Mouse (Mus musculus): Measurements from ENCODE around the gene Lat. TPM values are rescaled to one million over a fixed set of nuclear protein-coding genes. Genes with fewer than 3 reads are reported as not detected.

The Lat gene
- polyA plus RNA-seq, 1 experiment, result 74.0 TPM

GRCm38 (mm10) chr7:126377278-126378158, 8.1 kb upstream of the Lat start, which contains the start of gene Spns1:
Gene Spns1, minus strand, starts transcription at chr7:126377450.
- Histone ChIP-seq H3K4me3 (replicated peaks; ENCODE audit: control insufficient read depth, low read depth, low read length) (peak within 1 kb of the TSS; percentile 77), H3K27ac (ENCODE audit: control insufficient read depth, insufficient read depth, low read depth, low read length, poor library complexity) (peak within 1 kb of the TSS; percentile 0; the same call in 1 of the 2 replicates), H3K4me1 (ENCODE audit: control insufficient read depth, insufficient read depth, low read length) (peaks cover 2% of the 10 kb centered on the region)
- TF ChIP-seq POLR2A (IDR thresholded peaks at IDR 0.05; ENCODE audit: borderline replicate concordance, control insufficient read depth, low read depth, low read length), result peak; percentile 87
- peak; percentile 72 for TF ChIP-seq CTCF (IDR thresholded peaks at IDR 0.05; ENCODE audit: control insufficient read depth, insufficient read depth, low read length)
- whole genome bisulfite sequencing, result under 1% methylated on average over 33 of the region's 33 CpGs

- H3K4me1 ChIP-seq (ENCODE audit: control insufficient read depth, insufficient read depth, low read length), result peaks cover 2% of the 10 kb centered on the region
- under 1% methylated on average over 27 of the region's 27 CpGs for WGBS
- peak overlapping the region; percentile 0; the same call in 1 of the 2 replicates for H3K27ac ChIP-seq (ENCODE audit: control insufficient read depth, insufficient read depth, low read depth, low read length, poor library complexity)
- no peak for TF ChIP-seq CTCF (IDR thresholded peaks at IDR 0.05; ENCODE audit: control insufficient read depth, insufficient read depth, low read length)
- TF ChIP-seq POLR2A (IDR thresholded peaks at IDR 0.05; ENCODE audit: borderline replicate concordance, control insufficient read depth, low read depth, low read length), result no peak
- peak overlapping the region; percentile 77 for H3K4me3 ChIP-seq (replicated peaks; ENCODE audit: control insufficient read depth, low read depth, low read length)
Measured at GRCm38 (mm10) chr7:126376903-126377277, 7.5 kb upstream of the Lat start.

- TF ChIP-seq POLR2A (IDR thresholded peaks at IDR 0.05; ENCODE audit: borderline replicate concordance, control insufficient read depth, low read depth, low read length), result no peak
- peak; percentile 25; the same call in 1 of the 2 replicates for TF ChIP-seq CTCF (IDR thresholded peaks at IDR 0.05; ENCODE audit: control insufficient read depth, insufficient read depth, low read length)
- H3K4me1 ChIP-seq (ENCODE audit: control insufficient read depth, insufficient read depth, low read length), result peaks cover 2% of the 10 kb centered on the region
- H3K4me3 ChIP-seq (replicated peaks; ENCODE audit: control insufficient read depth, low read depth, low read length), result no peak overlapping the region
- H3K27ac ChIP-seq (ENCODE audit: control insufficient read depth, insufficient read depth, low read depth, low read length, poor library complexity), result no peak overlapping the region
- 79% methylated on average over 5 of the region's 5 CpGs for WGBS
Measured at GRCm38 (mm10) chr7:126375012-126375411, 5.6 kb upstream of the Lat start.

DNA sequence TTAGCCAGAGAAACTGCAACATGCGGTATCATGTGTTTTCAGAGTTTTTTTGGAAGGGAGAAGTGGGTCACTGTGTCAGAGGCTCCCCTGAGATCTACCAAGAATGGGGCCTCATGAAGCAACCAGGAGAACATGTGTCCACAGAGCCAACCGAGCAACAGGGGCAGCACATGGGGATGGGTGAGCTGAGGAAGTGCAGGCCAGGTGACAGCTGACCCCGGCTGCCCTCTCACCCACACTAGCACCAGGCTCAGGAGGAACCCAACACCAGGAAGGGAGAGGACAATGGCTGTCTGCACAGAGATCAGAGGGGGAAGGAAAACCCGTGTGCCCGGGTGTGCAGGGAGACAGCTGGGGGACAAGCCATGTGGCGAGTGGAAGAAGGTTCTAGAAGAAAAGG, 5.2 kb upstream of the Lat start:
- WGBS, result 45% methylated on average over 6 of the region's 6 CpGs
- no peak overlapping the region for H3K27ac ChIP-seq (ENCODE audit: control insufficient read depth, insufficient read depth, low read depth, low read length, poor library complexity)
- H3K4me3 ChIP-seq (replicated peaks; ENCODE audit: control insufficient read depth, low read depth, low read length), result no peak overlapping the region
- TF ChIP-seq POLR2A (IDR thresholded peaks at IDR 0.05; ENCODE audit: borderline replicate concordance, control insufficient read depth, low read depth, low read length) (no peak), CTCF (IDR thresholded peaks at IDR 0.05; ENCODE audit: control insufficient read depth, insufficient read depth, low read length) (no peak)
- peaks cover 2% of the 10 kb centered on the region for H3K4me1 ChIP-seq (ENCODE audit: control insufficient read depth, insufficient read depth, low read length)

DNA sequence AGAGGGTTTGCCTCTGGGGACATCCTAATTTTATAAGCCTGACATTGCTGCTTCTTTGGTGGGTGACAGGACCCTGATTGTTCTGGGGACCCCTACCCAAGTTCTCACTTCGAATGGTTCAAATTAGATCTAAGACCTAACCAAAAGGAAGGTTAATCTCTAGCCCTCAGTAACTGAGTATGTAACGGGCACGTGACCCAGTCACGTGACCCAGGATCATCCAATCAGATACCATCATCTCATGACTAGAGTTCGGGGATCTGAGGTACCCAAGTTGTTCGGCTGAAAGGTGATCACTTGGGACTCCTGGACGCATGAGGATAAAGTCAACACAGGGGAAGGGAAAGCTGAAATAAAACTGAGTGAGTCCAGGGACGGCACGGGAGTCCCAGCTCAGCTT, 3.6 kb upstream of the Lat start:
- no peak for TF ChIP-seq CTCF (IDR thresholded peaks at IDR 0.05; ENCODE audit: control insufficient read depth, insufficient read depth, low read length)
- TF ChIP-seq POLR2A (IDR thresholded peaks at IDR 0.05; ENCODE audit: borderline replicate concordance, control insufficient read depth, low read depth, low read length), result no peak
- WGBS, result 81% methylated on average over 9 of the region's 9 CpGs
- Histone ChIP-seq H3K27ac (ENCODE audit: control insufficient read depth, insufficient read depth, low read depth, low read length, poor library complexity) (no peak overlapping the region), H3K4me1 (ENCODE audit: control insufficient read depth, insufficient read depth, low read length) (peaks cover 3% of the 10 kb centered on the region), H3K4me3 (replicated peaks; ENCODE audit: control insufficient read depth, low read depth, low read length) (no peak overlapping the region)

GRCm38 (mm10) chr7:126368367-126368766, 1.0 kb downstream of the Lat start:
- Histone ChIP-seq H3K27ac (ENCODE audit: control insufficient read depth, insufficient read depth, low read depth, low read length, poor library complexity) (no peak overlapping the region), H3K4me1 (ENCODE audit: control insufficient read depth, insufficient read depth, low read length) (peaks cover 1% of the 10 kb centered on the region), H3K4me3 (replicated peaks; ENCODE audit: control insufficient read depth, low read depth, low read length) (peak overlapping the region; percentile 9)
- WGBS, result 38% methylated on average over 8 of the region's 8 CpGs
- TF ChIP-seq POLR2A (IDR thresholded peaks at IDR 0.05; ENCODE audit: borderline replicate concordance, control insufficient read depth, low read depth, low read length) (no peak), CTCF (IDR thresholded peaks at IDR 0.05; ENCODE audit: control insufficient read depth, insufficient read depth, low read length) (no peak)

GRCm38 (mm10) chr7:126367636-126368035, 1.7 kb downstream of the Lat start:
- TF ChIP-seq CTCF (IDR thresholded peaks at IDR 0.05; ENCODE audit: control insufficient read depth, insufficient read depth, low read length), result no peak
- Histone ChIP-seq H3K4me1 (ENCODE audit: control insufficient read depth, insufficient read depth, low read length) (peaks cover 1% of the 10 kb centered on the region), H3K27ac (ENCODE audit: control insufficient read depth, insufficient read depth, low read depth, low read length, poor library complexity) (no peak overlapping the region), H3K4me3 (replicated peaks; ENCODE audit: control insufficient read depth, low read depth, low read length) (peak overlapping the region; percentile 11)
- WGBS, result 61% methylated on average over 10 of the region's 10 CpGs

- H3K4me3 ChIP-seq (replicated peaks; ENCODE audit: control insufficient read depth, low read depth, low read length), result no peak overlapping the region
- H3K4me1 ChIP-seq (ENCODE audit: control insufficient read depth, insufficient read depth, low read length), result no peaks in the 10 kb centered on the region
Measured at GRCm38 (mm10) chr7:126363038-126363437, 6.3 kb downstream of the Lat start.

More at GRCm38 (mm10) chr7:126363038-126363437, 6.3 kb downstream of the Lat start:
- 64% methylated on average over 6 of the region's 6 CpGs for WGBS
- TF ChIP-seq CTCF (IDR thresholded peaks at IDR 0.05; ENCODE audit: control insufficient read depth, insufficient read depth, low read length), result no peak
- no peak for TF ChIP-seq POLR2A (IDR thresholded peaks at IDR 0.05; ENCODE audit: borderline replicate concordance, control insufficient read depth, low read depth, low read length)
- H3K27ac ChIP-seq (ENCODE audit: control insufficient read depth, insufficient read depth, low read depth, low read length, poor library complexity), result no peak overlapping the region

All from bone marrow, adult 2 months (tissue).